ENCODE assay signal across 9 mouse cellular contexts in genomic region chr1:69656929-69657328, GRCm38 (mm10). TPM values are rescaled to one million over a fixed set of nuclear protein-coding genes. Genes with fewer than 3 reads are reported as not detected.
DNase-seq lines count a peak whose midpoint lies in the region; ATAC-seq lines count a peak whose summit lies in the region.
"Had no signal": no experiment of that assay in that cellular context is flagged by ENCODE, and none has a peak within 500 bp of the region (broad histone marks: within the 10 kb centered on the region; RNA-seq: fewer than 3 reads in every experiment).

No protein-coding gene starts in this region.

- peak; percentile 14 for DNase-seq in adrenal gland, adult 2 months
- no peak for DNase-seq in adrenal gland, adult 18-20 months (ENCODE audit: low spot score in 2 of 2)
- DNase-seq in heart, postnatal 4 days: peak; percentile 9
- peak; percentile 10 for DNase-seq in yolk sac, embryonic 10.5 days (ENCODE audit: low spot score)
- DNase-seq in left cerebral cortex, postnatal 14 days (ENCODE audit: low spot score in 2 of 2): no peak
- no peak for DNase-seq in forebrain, embryonic 11.5 days (ENCODE audit: low spot score)

- H3K9me3 ChIP-seq in forebrain, embryonic 11.5 days (ENCODE audit: control insufficient read depth, low read length): no peaks in the 10 kb centered on the region
- H3K9me3 ChIP-seq: limb, embryonic 12.5 days had no signal

- H3K27me3 ChIP-seq in forebrain, embryonic 11.5 days (ENCODE audit: control insufficient read depth, insufficient read depth, low read length): no peaks in the 10 kb centered on the region
- H3K27me3 ChIP-seq: limb, embryonic 12.5 days had no signal

- H3K9ac ChIP-seq in forebrain, embryonic 11.5 days (ENCODE audit: low read length): no peak overlapping the region
- H3K9ac ChIP-seq: limb, embryonic 12.5 days had no signal

- H3K4me1 ChIP-seq in forebrain, embryonic 11.5 days (replicated peaks; ENCODE audit: control insufficient read depth, insufficient read depth, low read length): no peaks in the 10 kb centered on the region; the same call in 1 of the 2 replicates
- H3K4me1 ChIP-seq: limb, embryonic 12.5 days had no signal

- whole genome bisulfite sequencing in forebrain, embryonic 11.5 days: 48% methylated on average over 16 of the region's 16 CpGs

- no peak overlapping the region for H3K27ac ChIP-seq in forebrain, embryonic 11.5 days (ENCODE audit: low read depth, low read length)
- H3K27ac ChIP-seq: limb, embryonic 12.5 days had no signal

- no peak overlapping the region for H3K4me3 ChIP-seq in forebrain, embryonic 11.5 days (ENCODE audit: low read depth, low read length)
- H3K4me3 ChIP-seq: limb, embryonic 12.5 days had no signal

- H3K36me3 ChIP-seq in forebrain, embryonic 11.5 days (ENCODE audit: control insufficient read depth, insufficient read depth, low read length): no peaks in the 10 kb centered on the region
- H3K36me3 ChIP-seq: limb, embryonic 12.5 days had no signal

- H3K4me2 ChIP-seq in forebrain, embryonic 11.5 days (ENCODE audit: low read depth, low read length, severe bottlenecking): no peak overlapping the region
- H3K4me2 ChIP-seq: limb, embryonic 12.5 days had no signal

- intact Hi-C loops in left cerebral cortex, postnatal 14 days (cut with DNase I): no loop called here

- ATAC-seq in CD4-positive, CD25-positive, alpha-beta regulatory T cell, adult 4 months: peak; percentile 13
- peak; percentile 29 for ATAC-seq in megakaryocyte, adult 5-6 weeks (ENCODE audit: poor library complexity, severe bottlenecking)
- ATAC-seq in forebrain, embryonic 11.5 days (replicated peaks; ENCODE audit: low FRiP score): no peak

RNA-seq across cellular contexts. Expression of gene Ikzf2, which starts 30.1 kb away (rescaled TPM):
- 1 to 10 TPM; 7.7 to 9.9 TPM for total RNA-seq in adrenal gland, adult 2 months (2021)
- 0.22 and 0.80 TPM in 2 replicates for polyA plus RNA-seq in adrenal gland, adult 2 months (2012; rRNA removed)
- total RNA-seq in adrenal gland, adult 18-20 months (2021): 1 to 10 TPM; 5.8 to 6.5 TPM
- polyA plus RNA-seq in CD4-positive, CD25-positive, alpha-beta regulatory T cell, adult 4 months (2017; shearing (Covaris generic)): 100 to 1,000 TPM; 591 to 626 TPM
- total RNA-seq in heart, postnatal 4 days (2021): 1 to 10 TPM; 3.5 to 4.3 TPM
- 6.7 and 10.8 TPM in 2 replicates for total RNA-seq in megakaryocyte, adult 5-6 weeks (2015)
- 6.8 and 8.8 TPM in 2 replicates for total RNA-seq in megakaryocyte, adult 5-6 weeks (2017)
- 1 to 10 TPM; 5.9 to 6.6 TPM for total RNA-seq in left cerebral cortex, postnatal 14 days (2021)
- polyA plus RNA-seq in forebrain, embryonic 11.5 days (2014; fragmentation: Nextera tagmentation; extraction: Ambion mirVana): 4.7 and 6.2 TPM in 2 replicates

Comparison
In these comparisons a context has a peak if more than half of its experiments do, and no peak if none do; other contexts are left out.
1. DNase-seq: peak in adrenal gland, adult 2 months (single experiment), heart, postnatal 4 days (single experiment) and yolk sac, embryonic 10.5 days (single experiment); none in adrenal gland, adult 18-20 months (0 of 2), left cerebral cortex, postnatal 14 days (0 of 2) and forebrain, embryonic 11.5 days (single experiment).